Mouse (Mus musculus): Measurements from ENCODE around the gene Dok4. TPM values are rescaled to one million over a fixed set of nuclear protein-coding genes. Genes with fewer than 3 reads are reported as not detected.
"Not testable (repeated sequence)": the region's sequence is repeated elsewhere in the genome, so short reads cannot be mapped to it uniquely, and the experiment has no call there.

Dok4 gene
- polyA plus RNA-seq, 1 experiment from 2014 or later: 16.8 TPM

- not testable (repeated sequence) for DNase-seq (ENCODE audit: low spot score); H3K4me3 ChIP-seq; H3K27ac ChIP-seq (replicated peaks); H3K9me3 ChIP-seq; H3K27me3 ChIP-seq (replicated peaks; ENCODE audit: low read depth, poor library complexity, severe bottlenecking)
- WGBS: 82% methylated on average over 7 of the region's 7 CpGs
- H3K36me3 ChIP-seq (replicated peaks): peaks cover 38% of the 10 kb centered on the region
- peaks cover 14% of the 10 kb centered on the region for H3K4me1 ChIP-seq
Measured at GRCm38 (mm10) chr8:94833901-94834405, 42.2 kb downstream of the Dok4 start.

GRCm38 (mm10) chr8:94828284-94828683, 47.8 kb downstream of the Dok4 start:
- Histone ChIP-seq H3K27me3 (replicated peaks; ENCODE audit: low read depth, poor library complexity, severe bottlenecking) (no peaks in the 10 kb centered on the region), H3K9me3 (peaks cover 5% of the 10 kb centered on the region; the same call in 1 of the 2 replicates), H3K27ac (replicated peaks) (no peak overlapping the region), H3K4me3 (no peak overlapping the region), H3K36me3 (replicated peaks) (peaks cover 93% of the 10 kb centered on the region), H3K4me1 (no peaks in the 10 kb centered on the region)
- no peak for DNase-seq (ENCODE audit: low spot score)
- WGBS: 89% methylated on average over 6 of the region's 6 CpGs

GRCm38 (mm10) chr8:94826210-94826609, 49.9 kb downstream of the Dok4 start:
- no peak for DNase-seq (ENCODE audit: low spot score)
- Histone ChIP-seq H3K27me3 (replicated peaks; ENCODE audit: low read depth, poor library complexity, severe bottlenecking) (no peaks in the 10 kb centered on the region), H3K9me3 (peaks cover 5% of the 10 kb centered on the region; the same call in 1 of the 2 replicates), H3K4me3 (no peak overlapping the region), H3K27ac (replicated peaks) (no peak overlapping the region), H3K36me3 (replicated peaks) (peaks cover 98% of the 10 kb centered on the region), H3K4me1 (peaks cover 7% of the 10 kb centered on the region; the same call in 1 of the 2 replicates)
- 89% methylated on average over 5 of the region's 5 CpGs for WGBS

GRCm38 (mm10) chr8:94825170-94825569, 51.0 kb downstream of the Dok4 start:
- H3K9me3 ChIP-seq: peaks cover under 1% of the 10 kb centered on the region; the same call in 1 of the 2 replicates
- no peak overlapping the region for H3K4me3 ChIP-seq
- 90% methylated on average over 6 of the region's 6 CpGs for WGBS
- no peak overlapping the region for H3K27ac ChIP-seq (replicated peaks)
- no peaks in the 10 kb centered on the region for H3K27me3 ChIP-seq (replicated peaks; ENCODE audit: low read depth, poor library complexity, severe bottlenecking)
- H3K4me1 ChIP-seq: peaks cover 7% of the 10 kb centered on the region; the same call in 1 of the 2 replicates
- DNase-seq (ENCODE audit: low spot score): no peak
- H3K36me3 ChIP-seq (replicated peaks): peaks cover 98% of the 10 kb centered on the region

GRCm38 (mm10) chr8:94822637-94823560, 53.2 kb downstream of the Dok4 start:
- DNase-seq (ENCODE audit: low spot score): peak; percentile 65
- Histone ChIP-seq H3K4me1 (peaks cover 7% of the 10 kb centered on the region; the same call in 1 of the 2 replicates), H3K27me3 (replicated peaks; ENCODE audit: low read depth, poor library complexity, severe bottlenecking) (no peaks in the 10 kb centered on the region), H3K36me3 (replicated peaks) (peaks cover 81% of the 10 kb centered on the region), H3K27ac (replicated peaks) (no peak overlapping the region), H3K4me3 (no peak overlapping the region), H3K9me3 (no peaks in the 10 kb centered on the region)
- 81% methylated on average over 23 of the region's 23 CpGs for WGBS

GRCm38 (mm10) chr8:94821381-94821780, 54.7 kb downstream of the Dok4 start:
- Histone ChIP-seq H3K4me1 (peaks cover 7% of the 10 kb centered on the region; the same call in 1 of the 2 replicates), H3K9me3 (no peaks in the 10 kb centered on the region), H3K27me3 (replicated peaks; ENCODE audit: low read depth, poor library complexity, severe bottlenecking) (no peaks in the 10 kb centered on the region), H3K27ac (replicated peaks) (no peak overlapping the region), H3K4me3 (no peak overlapping the region), H3K36me3 (replicated peaks) (peaks cover 68% of the 10 kb centered on the region)
- 88% methylated on average over 2 of the region's 2 CpGs for WGBS
- DNase-seq (ENCODE audit: low spot score): no peak

GRCm38 (mm10) chr8:94820553-94820952, 55.6 kb downstream of the Dok4 start:
- H3K36me3 ChIP-seq (replicated peaks): peaks cover 60% of the 10 kb centered on the region
- DNase-seq (ENCODE audit: low spot score): no peak
- 83% methylated on average over 7 of the region's 7 CpGs for whole genome bisulfite sequencing

GRCm38 (mm10) chr8:94819671-94820179, 56.4 kb downstream of the Dok4 start:
- Histone ChIP-seq H3K9me3 (no peaks in the 10 kb centered on the region), H3K4me1 (peaks cover 7% of the 10 kb centered on the region; the same call in 1 of the 2 replicates), H3K27me3 (replicated peaks; ENCODE audit: low read depth, poor library complexity, severe bottlenecking) (no peaks in the 10 kb centered on the region), H3K36me3 (replicated peaks) (peaks cover 52% of the 10 kb centered on the region), H3K4me3 (no peak overlapping the region), H3K27ac (replicated peaks) (no peak overlapping the region)
- no peak for DNase-seq (ENCODE audit: low spot score)
- whole genome bisulfite sequencing: 79% methylated on average over 6 of the region's 6 CpGs

More at GRCm38 (mm10) chr8:94820553-94820952, 55.6 kb downstream of the Dok4 start:
- H3K27me3 ChIP-seq (replicated peaks; ENCODE audit: low read depth, poor library complexity, severe bottlenecking): no peaks in the 10 kb centered on the region
- no peaks in the 10 kb centered on the region for H3K9me3 ChIP-seq
- H3K4me3 ChIP-seq: no peak overlapping the region
- H3K27ac ChIP-seq (replicated peaks): no peak overlapping the region
- H3K4me1 ChIP-seq: peaks cover 7% of the 10 kb centered on the region; the same call in 1 of the 2 replicates

GRCm38 (mm10) chr8:94817933-94818332, 58.2 kb downstream of the Dok4 start:
- Histone ChIP-seq H3K27me3 (replicated peaks; ENCODE audit: low read depth, poor library complexity, severe bottlenecking) (no peaks in the 10 kb centered on the region), H3K36me3 (replicated peaks) (peaks cover 34% of the 10 kb centered on the region), H3K9me3 (no peaks in the 10 kb centered on the region), H3K4me3 (no peak overlapping the region), H3K27ac (replicated peaks) (no peak overlapping the region), H3K4me1 (peaks cover 5% of the 10 kb centered on the region; the same call in 1 of the 2 replicates)
- no peak for DNase-seq (ENCODE audit: low spot score)
- WGBS: 92% methylated on average over 11 of the region's 11 CpGs

- Histone ChIP-seq H3K9me3 (no peaks in the 10 kb centered on the region), H3K4me3 (no peak overlapping the region), H3K36me3 (replicated peaks) (no peaks in the 10 kb centered on the region), H3K27ac (replicated peaks) (no peak overlapping the region), H3K27me3 (replicated peaks; ENCODE audit: low read depth, poor library complexity, severe bottlenecking) (no peaks in the 10 kb centered on the region), H3K4me1 (peaks cover 6% of the 10 kb centered on the region)
- whole genome bisulfite sequencing: 0% methylated on average over 1 of the region's 1 CpGs
- no peak for DNase-seq (ENCODE audit: low spot score)
Measured at GRCm38 (mm10) chr8:94814556-94814955, 61.6 kb downstream of the Dok4 start.
